Comparison of ENCODE assay signal across 8 mouse cellular contexts in the genomic region with DNA sequence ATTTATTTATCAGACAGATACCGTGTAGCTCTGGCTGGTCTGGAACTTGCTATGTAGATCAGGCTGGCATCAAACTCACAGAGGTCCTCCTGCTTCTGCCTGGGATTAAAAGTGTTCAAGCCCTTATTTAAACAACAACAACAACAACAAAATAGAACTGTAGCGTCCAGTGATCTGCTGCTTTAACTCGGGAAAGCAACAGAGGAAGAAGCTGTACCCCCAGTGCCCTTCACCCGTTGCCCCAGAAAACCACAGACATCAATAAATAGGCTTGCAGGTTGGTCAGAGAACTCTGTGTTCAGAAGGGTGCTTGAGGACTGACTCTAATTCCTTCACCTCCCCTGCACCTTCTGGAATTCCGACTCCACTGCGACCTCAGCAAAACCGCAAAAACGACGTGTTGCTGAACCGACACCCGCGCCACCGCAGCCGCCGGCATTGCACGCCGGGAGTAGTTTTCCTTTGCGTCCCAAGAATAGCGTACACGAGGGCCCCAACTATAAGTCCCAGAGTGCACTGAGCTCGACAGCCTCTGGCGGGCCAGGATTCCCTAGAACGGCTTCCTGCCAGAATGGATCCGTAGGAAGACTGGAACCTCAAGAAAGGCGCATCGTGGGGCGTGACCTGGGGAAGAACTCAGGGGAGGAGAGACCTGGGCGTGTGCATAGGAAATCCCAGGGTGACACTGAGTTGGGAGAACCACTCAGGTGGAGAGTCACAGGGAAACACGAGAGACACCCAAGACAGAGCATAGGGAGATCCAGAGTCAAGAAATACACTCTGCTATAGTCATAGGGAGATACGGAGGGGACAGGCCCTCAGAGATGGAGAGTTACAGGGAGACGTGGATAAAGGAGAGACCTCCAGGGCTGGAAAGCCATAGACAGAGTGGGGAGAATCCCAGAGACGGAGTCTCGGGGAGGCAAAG. TPM values are rescaled to one million over a fixed set of nuclear protein-coding genes. Genes with fewer than 3 reads are reported as not detected.
A peak's percentile ranks its signal among the peaks of the same experiment; 100 is the strongest.
DNase-seq lines count a peak whose midpoint lies in the region; ATAC-seq lines count a peak whose summit lies in the region.

No protein-coding gene starts in this region.

- peak overlapping the region; percentile 87 for H3K4me2 ChIP-seq in heart, embryonic 13.5 days
- peak overlapping the region; percentile 93 for H3K4me2 ChIP-seq in midbrain, embryonic 15.5 days

- peak; percentile 67 to 73 for DNase-seq in right cerebral cortex, postnatal 10 days (ENCODE audit: low spot score in 2 of 2)
- no peak for DNase-seq in right cerebral cortex, postnatal 25 days
- peak; percentile 52 for DNase-seq in embryo, embryonic 10 days (ENCODE audit: low spot score)
- peak; percentile 67 to 70 for DNase-seq in kidney, postnatal 4 days
- DNase-seq in thymus, postnatal 25 days, result no peak

- peak overlapping the region; percentile 52 for H3K4me3 ChIP-seq in heart, embryonic 13.5 days
- H3K4me3 ChIP-seq in midbrain, embryonic 15.5 days, result peak overlapping the region; percentile 48

- H3K9ac ChIP-seq in heart, embryonic 13.5 days, result peak overlapping the region; percentile 73
- H3K9ac ChIP-seq in midbrain, embryonic 15.5 days, result peak overlapping the region; percentile 17

- peak; percentile 33; the same call in 1 of the 2 replicates for ATAC-seq in heart, embryonic 13.5 days (ENCODE audit: extremely low read depth, insufficient number of reproducible peaks, low FRiP score, low TSS enrichment)
- ATAC-seq in midbrain, embryonic 15.5 days (replicated peaks), result peak; percentile 16; the same call in 1 of the 2 replicates
- ATAC-seq in megakaryocyte-erythroid progenitor cell, adult 5-6 weeks (replicated peaks; ENCODE audit: low FRiP score, low TSS enrichment, poor library complexity, severe bottlenecking), result no peak

- H3K36me3 ChIP-seq in heart, embryonic 13.5 days, result peaks cover 38% of the 10 kb centered on the region
- peaks cover 8% of the 10 kb centered on the region for H3K36me3 ChIP-seq in midbrain, embryonic 15.5 days (replicated peaks)

- H3K9me3 ChIP-seq in heart, embryonic 13.5 days, result no peaks in the 10 kb centered on the region
- no peaks in the 10 kb centered on the region for H3K9me3 ChIP-seq in midbrain, embryonic 15.5 days

- peak overlapping the region; percentile 71 for H3K27ac ChIP-seq in heart, embryonic 13.5 days (replicated peaks)
- no peak overlapping the region for H3K27ac ChIP-seq in midbrain, embryonic 15.5 days

- 3% methylated on average over 33 of the region's 33 CpGs for WGBS in heart, embryonic 13.5 days
- 7% methylated on average over 33 of the region's 33 CpGs for WGBS in midbrain, embryonic 15.5 days

- peaks cover 70% of the 10 kb centered on the region for H3K4me1 ChIP-seq in heart, embryonic 13.5 days
- H3K4me1 ChIP-seq in midbrain, embryonic 15.5 days, result peaks cover 39% of the 10 kb centered on the region

- peaks cover 38% of the 10 kb centered on the region for H3K27me3 ChIP-seq in heart, embryonic 13.5 days (replicated peaks)
- peaks cover 20% of the 10 kb centered on the region for H3K27me3 ChIP-seq in midbrain, embryonic 15.5 days (replicated peaks)

RNA-seq across cellular contexts. Expression of a gene that starts 12.9 kb away (rescaled TPM):
- polyA plus RNA-seq in heart, embryonic 13.5 days (2015; fragmentation: Nextera tagmentation; extraction: Ambion mirVana), result 0.04 and 0.13 TPM in 2 replicates
- 2.3 and 2.4 TPM in 2 replicates for polyA plus RNA-seq in midbrain, embryonic 15.5 days (2015; fragmentation: Nextera tagmentation; extraction: Ambion mirVana)
- total RNA-seq in megakaryocyte-erythroid progenitor cell, adult 5-6 weeks (2014; fragmentation: Nextera tagmentation), result not detected in 2 replicates
- not detected in 2 replicates for total RNA-seq in megakaryocyte-erythroid progenitor cell, adult 5-6 weeks (2017)

RNA-seq across cellular contexts. Expression of a gene that starts 13.0 kb away (rescaled TPM):
- 159 and 162 TPM in 2 replicates for polyA plus RNA-seq in heart, embryonic 13.5 days (2015; fragmentation: Nextera tagmentation; extraction: Ambion mirVana)
- polyA plus RNA-seq in midbrain, embryonic 15.5 days (2015; fragmentation: Nextera tagmentation; extraction: Ambion mirVana), result 33.3 and 34.5 TPM in 2 replicates
- total RNA-seq in megakaryocyte-erythroid progenitor cell, adult 5-6 weeks (2014; fragmentation: Nextera tagmentation), result 1.2 TPM in 1 of 2 replicates, not detected in the other
- 0.61 and 2.4 TPM in 2 replicates for total RNA-seq in megakaryocyte-erythroid progenitor cell, adult 5-6 weeks (2017)

RNA-seq across cellular contexts. Expression of a gene that starts 30.9 kb away (rescaled TPM):
- polyA plus RNA-seq in heart, embryonic 13.5 days (2015; fragmentation: Nextera tagmentation; extraction: Ambion mirVana), result 0.19 and 0.51 TPM in 2 replicates
- 4.0 TPM in 2 replicates for polyA plus RNA-seq in midbrain, embryonic 15.5 days (2015; fragmentation: Nextera tagmentation; extraction: Ambion mirVana)
- total RNA-seq in megakaryocyte-erythroid progenitor cell, adult 5-6 weeks (2014; fragmentation: Nextera tagmentation), result not detected in 2 replicates
- not detected in 2 replicates for total RNA-seq in megakaryocyte-erythroid progenitor cell, adult 5-6 weeks (2017)

RNA-seq across cellular contexts. Expression of a gene that starts 52.4 kb away (rescaled TPM):
- polyA plus RNA-seq in heart, embryonic 13.5 days (2015; fragmentation: Nextera tagmentation; extraction: Ambion mirVana), result not detected in 2 replicates
- polyA plus RNA-seq in midbrain, embryonic 15.5 days (2015; fragmentation: Nextera tagmentation; extraction: Ambion mirVana), result 0.05 TPM in 2 replicates
- not detected in 2 replicates for total RNA-seq in megakaryocyte-erythroid progenitor cell, adult 5-6 weeks (2014; fragmentation: Nextera tagmentation)
- not detected in 2 replicates for total RNA-seq in megakaryocyte-erythroid progenitor cell, adult 5-6 weeks (2017)

Comparison
In these comparisons a context has a peak if more than half of its experiments do, and no peak if none do; other contexts are left out.
1. DNase-seq: peak in right cerebral cortex, postnatal 10 days (2 of 2), embryo, embryonic 10 days (single experiment) and kidney, postnatal 4 days (2 of 2); none in right cerebral cortex, postnatal 25 days (single experiment) and thymus, postnatal 25 days (single experiment).